Mouse (Mus musculus) limb, embryonic 14.5 days (tissue): Measurements from ENCODE around the gene Pnpla2. TPM values are rescaled to one million over a fixed set of nuclear protein-coding genes. Genes with fewer than 3 reads are reported as not detected.

Experiments
- ATAC-seq: fragments of 200-750 bp; cut with Nextera tagmentation; 2 replicates; pipeline ENCODE4 v1.8.0; 2017; ENCODE audit warnings: low read depth, moderate number of reproducible peaks, moderate TSS enrichment; ENCODE audit not compliant: low FRiP score
- DNase-seq: peaks from one replicate; pipeline ENCODE4 v3.0.0-alpha.2; 2015; ENCODE audit warnings: low spot score
- H3K27ac ChIP-seq: fragments of 300-500 bp; sonication (generic); replicated peaks from 2 replicates; pipeline ENCODE4 v1.5.1; 2014; ENCODE audit warnings: low read depth, mild to moderate bottlenecking, low read length, moderate library complexity, mixed read lengths
- H3K27me3 ChIP-seq: fragments of 300-500 bp; sonication (generic); 2 replicates; pipeline ENCODE4 v1.6.1; 2014; ENCODE audit warnings: low read length, mixed read lengths; ENCODE audit not compliant: control insufficient read depth, insufficient read depth
- H3K36me3 ChIP-seq: fragments of 300-500 bp; sonication (generic); 2 replicates; pipeline ENCODE4 v1.6.1; 2014; ENCODE audit warnings: mild to moderate bottlenecking, low read length, moderate library complexity, mixed read lengths; ENCODE audit not compliant: control insufficient read depth, insufficient read depth
- H3K4me1 ChIP-seq: fragments of 300-500 bp; sonication (generic); 2 replicates; pipeline ENCODE4 v1.6.1; 2014; ENCODE audit warnings: antibody characterized with exemption, low read length, mixed read lengths; ENCODE audit not compliant: control insufficient read depth, insufficient read depth
- H3K4me2 ChIP-seq: fragments of 300-500 bp; sonication (generic); replicated peaks from 2 replicates; pipeline ENCODE4 v1.6.1; 2014; ENCODE audit warnings: low read depth, mild to moderate bottlenecking, low read length, moderate library complexity; ENCODE audit not compliant: severe bottlenecking
- H3K4me3 ChIP-seq: fragments of 300-500 bp; sonication (generic); replicated peaks from 2 replicates; pipeline ENCODE4 v1.5.1; 2014; ENCODE audit warnings: low read length
- H3K9ac ChIP-seq: fragments of 300-500 bp; sonication (generic); 2 replicates; pipeline ENCODE4 v1.6.1; 2014; ENCODE audit warnings: mild to moderate bottlenecking, low read depth, low read length, moderate library complexity; ENCODE audit not compliant: severe bottlenecking
- H3K9me3 ChIP-seq: fragments of 300-500 bp; sonication (generic); 2 replicates; pipeline ENCODE4 v1.6.1; 2016; ENCODE audit warnings: low read length; ENCODE audit not compliant: control insufficient read depth
- POLR2A ChIP-seq: fragments of 200-500 bp; IDR thresholded peaks from 2 replicates; pipeline ENCODE4 v1.8.0; 2012; ENCODE audit warnings: inconsistent platforms, mild to moderate bottlenecking, moderate library complexity, borderline replicate concordance; ENCODE audit not compliant: insufficient read depth, insufficient read length; ENCODE audit errors: extremely low read depth
- WGBS: fragments of 180-500 bp; shearing (Covaris S2); extraction: QIAGEN DNeasy Blood & Tissue Kit; methylation state at CpG from one replicate; pipeline ENCODE4 v1.1.7; 2014; 5-methylcytosine and 5-hydroxymethylcytosine counted together
- polyA plus RNA-seq, 2 experiments: library from polyadenylated mRNA; depleted of rRNA in 1 of 2; stranded (reverse) in 1 of 2; unstranded in 1 of 2; fragments of >200 nt; fragmentation: Nextera tagmentation in 1 of 2; extraction: Ambion mirVana in 1 of 2; gene quantifications; 2 replicates each; pipeline versions ENCODE4 v1.2.1 to v1.2.3; 2012 to 2014

Pnpla2 gene
- polyA plus RNA-seq, 2 experiments: 14.5 to 14.8 TPM

DNA sequence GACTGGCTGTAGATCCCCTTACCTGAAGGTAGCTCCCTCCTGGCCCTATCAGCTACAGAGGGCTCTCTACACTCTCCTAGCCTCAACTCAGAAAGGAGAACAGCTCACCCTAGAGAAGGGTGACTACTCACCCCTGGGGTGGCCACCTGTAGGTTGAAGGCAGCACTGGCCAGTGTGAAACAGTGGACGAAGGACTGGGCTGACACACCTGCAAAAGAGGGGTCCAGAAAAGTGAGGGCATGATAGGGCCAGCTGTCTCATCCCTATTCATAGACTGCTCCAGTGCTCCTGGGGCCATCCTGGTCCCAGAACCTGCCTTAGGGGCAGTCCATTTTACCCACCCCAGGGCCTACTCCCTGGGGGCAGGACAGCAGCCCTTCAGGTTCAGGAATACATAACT, 43.3 kb upstream of the Pnpla2 start:
- Histone ChIP-seq H3K4me3 (no peak overlapping the region), H3K9ac (no peak overlapping the region), H3K27ac (no peak overlapping the region), H3K27me3 (no peaks in the 10 kb centered on the region), H3K9me3 (no peaks in the 10 kb centered on the region), H3K36me3 (peaks cover 34% of the 10 kb centered on the region), H3K4me2 (no peak overlapping the region), H3K4me1 (peaks cover 5% of the 10 kb centered on the region)
- ATAC-seq (no peak), DNase-seq (no peak)
- 92% methylated on average over 1 of the region's 1 CpGs for WGBS
- TF ChIP-seq POLR2A: no peak

DNA sequence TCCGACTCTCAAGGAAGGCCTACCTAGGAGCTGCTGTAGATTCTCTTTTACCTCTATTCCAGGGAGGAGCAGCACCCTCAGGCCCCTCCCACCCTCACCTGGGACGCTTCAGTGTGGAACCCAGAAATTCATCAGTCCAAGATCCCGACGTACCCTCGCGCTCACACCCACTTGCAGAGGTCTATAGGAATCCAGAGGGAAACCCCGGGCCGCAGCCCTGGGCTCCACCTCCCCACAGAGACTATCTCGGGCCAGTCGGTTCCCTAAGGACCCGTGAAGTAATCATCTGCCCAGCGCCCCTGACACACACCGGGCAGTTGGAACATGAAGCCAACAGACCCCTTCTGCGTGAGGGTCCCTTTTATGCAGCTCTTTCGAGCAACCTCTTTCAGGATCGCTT, 41.7 kb upstream of the Pnpla2 start:
- Histone ChIP-seq H3K4me2 (peak overlapping the region; percentile 83), H3K4me1 (peaks cover 5% of the 10 kb centered on the region), H3K27me3 (no peaks in the 10 kb centered on the region), H3K36me3 (peaks cover 30% of the 10 kb centered on the region), H3K27ac (peak overlapping the region; percentile 67), H3K4me3 (peak overlapping the region; percentile 72), H3K9ac (peak overlapping the region; percentile 80), H3K9me3 (no peaks in the 10 kb centered on the region)
- no peak for TF ChIP-seq POLR2A
- ATAC-seq (0 out of 2 replicates have a peak, but pooled peaks have one; percentile 0), DNase-seq (no peak)
- WGBS: 1% methylated on average over 16 of the region's 16 CpGs

DNA sequence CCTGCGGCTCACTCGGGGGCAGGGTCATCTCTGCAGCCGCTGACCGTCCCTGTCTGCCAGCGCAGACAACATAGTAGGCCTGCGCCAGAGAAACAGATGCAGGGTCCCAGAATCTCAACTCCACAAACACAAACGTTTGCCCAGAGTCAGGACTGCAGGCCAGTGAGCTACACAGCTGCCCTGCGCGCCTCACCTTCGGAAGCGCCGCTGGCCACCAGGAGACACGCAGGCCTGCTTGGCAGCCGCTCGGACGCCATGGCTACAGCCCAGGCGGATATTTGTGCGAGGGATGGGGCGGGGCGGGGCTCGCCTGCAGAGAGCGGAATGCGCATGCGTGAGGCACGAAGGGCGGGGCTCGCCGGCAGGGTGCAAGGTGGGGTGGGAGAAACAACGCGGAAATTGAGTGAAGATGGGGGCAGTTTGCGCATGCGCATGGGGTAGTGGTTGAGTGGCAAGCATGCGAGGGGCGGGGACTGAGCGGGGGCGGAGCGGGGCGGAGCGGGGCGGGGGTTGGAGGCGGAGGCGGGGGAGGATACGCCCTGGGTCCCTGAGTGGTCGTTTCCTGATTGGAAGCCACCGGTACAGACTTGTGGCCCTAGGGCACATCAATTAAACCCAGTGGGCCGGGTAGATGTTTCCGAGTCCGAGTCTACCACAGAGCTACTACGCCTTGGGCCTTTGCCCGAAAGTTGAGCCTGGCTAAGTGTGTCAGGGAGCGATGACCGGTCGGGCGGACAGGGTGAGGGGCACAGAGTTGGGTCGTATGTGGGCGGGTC, 41.0 kb upstream of the Pnpla2 start, which contains the start of gene Gatd1:
Gatd1 (minus strand) TSS at position 328 of the 776 bp plus-strand sequence.
- ATAC-seq: peak; percentile 95

DNA sequence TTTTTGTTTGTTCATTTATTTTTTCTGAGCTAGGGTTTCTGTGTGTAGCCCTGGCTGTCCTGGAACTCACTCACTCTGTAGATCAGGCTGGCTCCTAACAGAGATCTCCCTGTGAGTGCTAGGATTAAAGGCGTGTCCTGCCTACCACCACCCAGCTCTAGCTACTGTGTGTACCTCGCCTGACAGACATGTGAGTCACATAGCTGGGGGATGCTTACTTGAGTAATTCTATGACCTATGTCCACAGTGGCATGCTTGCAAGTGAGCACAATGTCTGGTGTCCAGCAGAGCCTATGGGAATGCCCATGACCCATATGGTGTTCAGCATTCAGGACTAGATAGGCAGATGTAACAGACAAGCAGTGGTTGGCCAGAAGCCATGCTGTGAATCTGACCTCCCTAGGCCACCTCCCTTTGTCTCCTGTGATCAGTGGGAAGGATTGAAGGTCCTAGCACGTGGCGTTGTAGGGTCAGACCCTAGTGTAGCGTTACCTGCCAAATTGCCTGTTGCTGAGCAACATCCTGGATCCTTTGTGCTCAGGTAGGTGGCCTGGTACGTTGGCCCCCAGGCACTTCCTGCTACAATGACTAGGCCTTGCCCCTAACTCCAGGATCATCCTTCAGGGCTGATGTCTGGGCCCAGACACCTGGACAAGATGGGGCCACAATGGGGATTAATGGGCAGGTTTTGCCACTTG, 38.7 kb upstream of the Pnpla2 start:
- no peak for TF ChIP-seq POLR2A
- 83% methylated on average over 6 of the region's 6 CpGs for WGBS
- no peak overlapping the region for H3K9ac ChIP-seq
- peaks cover 5% of the 10 kb centered on the region for H3K4me1 ChIP-seq
- H3K27me3 ChIP-seq: no peaks in the 10 kb centered on the region
- DNase-seq (no peak), ATAC-seq (no peak)
- 0 out of 2 replicates have a peak, but pooled peaks cover 2% of the 10 kb centered on the region for H3K36me3 ChIP-seq
- H3K4me3 ChIP-seq: no peak overlapping the region
- H3K27ac ChIP-seq: no peak overlapping the region
- no peak overlapping the region for H3K4me2 ChIP-seq
- H3K9me3 ChIP-seq: no peaks in the 10 kb centered on the region

More for the DNA sequence above, 41.0 kb upstream of the Pnpla2 start, which contains the start of gene Gatd1:
- Histone ChIP-seq H3K36me3 (peaks cover 23% of the 10 kb centered on the region), H3K4me3 (peak within 1 kb of the TSS; percentile 72), H3K27me3 (no peaks in the 10 kb centered on the region), H3K9me3 (no peaks in the 10 kb centered on the region), H3K4me1 (peaks cover 5% of the 10 kb centered on the region), H3K4me2 (peak within 1 kb of the TSS; percentile 83), H3K9ac (peak within 1 kb of the TSS; percentile 80), H3K27ac (peak within 1 kb of the TSS; percentile 67)
- peak; percentile 87; the same call in 1 of the 2 replicates for TF ChIP-seq POLR2A
- DNase-seq: peak; percentile 98
- 1% methylated on average over 45 of the region's 56 CpGs for WGBS
